Mouse (Mus musculus) stomach, postnatal 0 days (tissue): ENCODE measurements around the gene Trim47. TPM values are rescaled to one million over a fixed set of nuclear protein-coding genes. Genes with fewer than 3 reads are reported as not detected.

Source experiments
- ATAC-seq: fragments of 200-750 bp; cut with Nextera tagmentation; 2 replicates; pipeline ENCODE4 v1.8.0; 2017; ENCODE audit not compliant: low FRiP score, low TSS enrichment
- DNase-seq: peaks from one replicate; pipeline ENCODE4 v3.0.0-alpha.2; 2016; ENCODE audit warnings: low spot score
- H3K27ac ChIP-seq: fragments of 300-500 bp; sonication (generic); replicated peaks from 2 replicates; pipeline ENCODE4 v1.5.1; 2014; ENCODE audit warnings: mild to moderate bottlenecking, control low read depth
- H3K27me3 ChIP-seq: fragments of 300-500 bp; sonication (generic); 2 replicates; pipeline ENCODE4 v1.6.1; 2014; ENCODE audit warnings: low read length; ENCODE audit not compliant: control insufficient read depth, insufficient read depth
- H3K36me3 ChIP-seq: fragments of 300-500 bp; sonication (generic); 2 replicates; pipeline ENCODE4 v1.6.1; 2014; ENCODE audit warnings: low read length, mixed read lengths; ENCODE audit not compliant: control insufficient read depth, insufficient read depth
- H3K4me1 ChIP-seq: fragments of 300-500 bp; sonication (generic); replicated peaks from 2 replicates; pipeline ENCODE4 v1.6.1; 2014; ENCODE audit warnings: antibody characterized with exemption; ENCODE audit not compliant: control insufficient read depth, insufficient read depth
- H3K4me2 ChIP-seq: fragments of 300-500 bp; sonication (generic); replicated peaks from 2 replicates; pipeline ENCODE4 v1.6.1; 2014; ENCODE audit warnings: low read depth, mild to moderate bottlenecking, control low read depth, moderate library complexity
- H3K4me3 ChIP-seq: fragments of 300-500 bp; sonication (generic); 2 replicates; pipeline ENCODE4 v1.5.1; 2014; ENCODE audit warnings: low read depth, low read length, control low read depth
- H3K9ac ChIP-seq: fragments of 300-500 bp; sonication (generic); 2 replicates; pipeline ENCODE4 v1.6.1; 2014; ENCODE audit warnings: mild to moderate bottlenecking, low read length, control low read depth, mixed read lengths
- H3K9me3 ChIP-seq: fragments of 300-500 bp; sonication (generic); 2 replicates; pipeline ENCODE4 v1.6.1; 2016; ENCODE audit warnings: low read length; ENCODE audit not compliant: control insufficient read depth
- CTCF ChIP-seq: IDR thresholded peaks from 2 replicates; pipeline ENCODE4 v1.5.1; 2016; ENCODE audit warnings: antibody characterized with exemption, low read depth, mild to moderate bottlenecking, moderate library complexity
- EP300 ChIP-seq: optimal IDR thresholded peaks from 2 replicates; pipeline ENCODE3; 2016; ENCODE audit warnings: antibody characterized with exemption
- WGBS: fragments of 180-500 bp; shearing (Covaris S2); extraction: QIAGEN DNeasy Blood & Tissue Kit; methylation state at CpG from one replicate; pipeline ENCODE4 v1.1.7; 2014; 5-methylcytosine and 5-hydroxymethylcytosine counted together
- polyA plus RNA-seq: library from polyadenylated mRNA; unstranded; fragments of >200 nt; fragmentation: Nextera tagmentation; extraction: Ambion mirVana; gene quantifications from 2 replicates; pipeline ENCODE4 v1.2.1, GENCODE M21; 2015

The Trim47 gene
- polyA plus RNA-seq, 1 experiment from 2014 or later: 34.6 TPM

GRCm38 (mm10) chr11:116058868-116059690 lies 67.9 kb downstream of the Trim47 start:
- ATAC-seq (no peak), DNase-seq (no peak)
- 92% methylated on average over 17 of the region's 17 CpGs for WGBS
- peaks cover 44% of the 10 kb centered on the region for H3K36me3 ChIP-seq
- no peak overlapping the region for H3K9ac ChIP-seq
- no peak overlapping the region for H3K27ac ChIP-seq
- no peaks in the 10 kb centered on the region for H3K27me3 ChIP-seq
- H3K4me2 ChIP-seq: no peak overlapping the region
- no peak for TF ChIP-seq EP300
- no peak for TF ChIP-seq CTCF
- H3K4me3 ChIP-seq: no peak overlapping the region
- H3K9me3 ChIP-seq: no peaks in the 10 kb centered on the region
- no peaks in the 10 kb centered on the region for H3K4me1 ChIP-seq

GRCm38 (mm10) chr11:116058022-116058614 lies 68.9 kb downstream of the Trim47 start:
- ATAC-seq (no peak), DNase-seq (no peak)
- no peaks in the 10 kb centered on the region for H3K27me3 ChIP-seq
- no peak overlapping the region for H3K4me3 ChIP-seq
- H3K4me1 ChIP-seq: no peaks in the 10 kb centered on the region
- H3K9ac ChIP-seq: no peak overlapping the region
- TF ChIP-seq EP300 (no peak), CTCF (no peak)
- no peak overlapping the region for H3K27ac ChIP-seq
- H3K36me3 ChIP-seq: peaks cover 52% of the 10 kb centered on the region
- H3K4me2 ChIP-seq: no peak overlapping the region
- WGBS: 62% methylated on average over 12 of the region's 12 CpGs
- H3K9me3 ChIP-seq: no peaks in the 10 kb centered on the region

- Histone ChIP-seq H3K9me3 (no peaks in the 10 kb centered on the region), H3K36me3 (peaks cover 56% of the 10 kb centered on the region), H3K27me3 (no peaks in the 10 kb centered on the region), H3K9ac (no peak overlapping the region), H3K4me3 (no peak overlapping the region), H3K27ac (no peak overlapping the region), H3K4me1 (no peaks in the 10 kb centered on the region), H3K4me2 (no peak overlapping the region)
- no peak for ATAC-seq
- DNase-seq: no peak
- WGBS: 79% methylated on average over 4 of the region's 4 CpGs
- TF ChIP-seq EP300 (no peak), CTCF (no peak)
Observed at GRCm38 (mm10) chr11:116057237-116057881, 69.7 kb downstream of the Trim47 start.

GRCm38 (mm10) chr11:116055873-116056272 lies 71.1 kb downstream of the Trim47 start:
- Histone ChIP-seq H3K9me3 (no peaks in the 10 kb centered on the region), H3K4me1 (no peaks in the 10 kb centered on the region), H3K4me3 (no peak overlapping the region), H3K27me3 (no peaks in the 10 kb centered on the region), H3K9ac (no peak overlapping the region), H3K27ac (no peak overlapping the region), H3K4me2 (no peak overlapping the region), H3K36me3 (peaks cover 54% of the 10 kb centered on the region)
- ATAC-seq (no peak), DNase-seq (no peak)
- WGBS: 91% methylated on average over 11 of the region's 11 CpGs
- TF ChIP-seq CTCF: no peak
- TF ChIP-seq EP300: no peak

Other genes with a start within 250 kb of the Trim47 start
- 16.8 and 17.9 TPM in 2 replicates for gene Smim5, start 227.2 kb downstream of the Trim47 start, polyA plus RNA-seq
- 184 and 185 TPM in 2 replicates for gene Smim6, start 215.2 kb downstream of the Trim47 start, polyA plus RNA-seq
- 23.6 and 27.0 TPM in 2 replicates for gene Sap30bp, start 193.9 kb downstream of the Trim47 start, polyA plus RNA-seq
- 7.2 and 8.1 TPM in 2 replicates for gene Recql5, start 193.7 kb downstream of the Trim47 start, polyA plus RNA-seq
- gene Itgb4, start 152.5 kb downstream of the Trim47 start, polyA plus RNA-seq: 12.7 and 14.6 TPM in 2 replicates
- gene Galk1, start 114.5 kb downstream of the Trim47 start, polyA plus RNA-seq: 119 and 126 TPM in 2 replicates
- gene H3f3b, start 99.2 kb downstream of the Trim47 start, polyA plus RNA-seq: 1,343 and 1,357 TPM in 2 replicates
- 8.3 and 9.1 TPM in 2 replicates for gene Unk, start 96.9 kb downstream of the Trim47 start, polyA plus RNA-seq
- 2.3 and 2.8 TPM in 2 replicates for gene Unc13d, start 49.2 kb downstream of the Trim47 start, polyA plus RNA-seq
- 71.0 and 89.6 TPM in 2 replicates for gene Wbp2, start 40.2 kb downstream of the Trim47 start, polyA plus RNA-seq
- gene Trim65, start 3.9 kb upstream of the Trim47 start, polyA plus RNA-seq: 3.3 and 4.1 TPM in 2 replicates
- gene Mrpl38, start 11.7 kb upstream of the Trim47 start, polyA plus RNA-seq: 49.5 and 50.2 TPM in 2 replicates
- 8.0 and 8.8 TPM in 2 replicates for gene Fbf1, start 41.0 kb upstream of the Trim47 start, polyA plus RNA-seq
- gene Ten1, start 71.6 kb upstream of the Trim47 start, polyA plus RNA-seq: 51.9 and 52.6 TPM in 2 replicates
- 207 and 211 TPM in 2 replicates for gene Acox1, start 71.8 kb upstream of the Trim47 start, polyA plus RNA-seq
- gene Evpl, start 110.9 kb upstream of the Trim47 start, polyA plus RNA-seq: 26.5 and 30.1 TPM in 2 replicates
- 52.6 and 53.0 TPM in 2 replicates for gene Srp68, start 147.0 kb upstream of the Trim47 start, polyA plus RNA-seq
- 0.68 and 0.76 TPM in 2 replicates for gene Galr2, start 153.7 kb upstream of the Trim47 start, polyA plus RNA-seq
- gene Exoc7, start 180.0 kb upstream of the Trim47 start, polyA plus RNA-seq: 42.3 and 43.9 TPM in 2 replicates
- 0.19 and 0.40 TPM in 2 replicates for gene Foxj1, start 208.2 kb upstream of the Trim47 start, polyA plus RNA-seq